Mouse (Mus musculus) lung, postnatal 0 days (tissue): Measurements from ENCODE around the gene Slc34a3. TPM values are rescaled to one million over a fixed set of nuclear protein-coding genes. Genes with fewer than 3 reads are reported as not detected.

Source experiments
- ATAC-seq: fragments of 200-750 bp; cut with Nextera tagmentation; 2 replicates; pipeline ENCODE4 v1.8.0; 2017; ENCODE audit warnings: moderate library complexity
- DNase-seq: peaks from one replicate; pipeline ENCODE4 v3.0.0-alpha.2; 2016; ENCODE audit warnings: low spot score
- H3K27ac ChIP-seq: fragments of 300-500 bp; sonication (generic); 2 replicates; pipeline ENCODE4 v1.5.1; 2014; ENCODE audit warnings: antibody characterized with exemption, mild to moderate bottlenecking, low read length, mixed read lengths
- H3K27me3 ChIP-seq: fragments of 300-500 bp; sonication (generic); replicated peaks from 2 replicates; pipeline ENCODE4 v1.6.1; 2014; ENCODE audit warnings: low read length, mixed read lengths; ENCODE audit not compliant: insufficient read depth
- H3K36me3 ChIP-seq: fragments of 300-500 bp; sonication (generic); 2 replicates; pipeline ENCODE4 v1.6.1; 2014; ENCODE audit warnings: low read length, mixed read lengths; ENCODE audit not compliant: insufficient read depth
- H3K4me1 ChIP-seq: fragments of 300-500 bp; sonication (generic); 2 replicates; pipeline ENCODE4 v1.6.1; 2014; ENCODE audit warnings: antibody characterized with exemption, low read depth, low read length, mixed read lengths; ENCODE audit not compliant: insufficient read depth
- H3K4me2 ChIP-seq: fragments of 300-500 bp; sonication (generic); replicated peaks from 2 replicates; pipeline ENCODE4 v1.6.1; 2014; ENCODE audit warnings: low read depth, mild to moderate bottlenecking, low read length, moderate library complexity, mixed read lengths
- H3K4me3 ChIP-seq: fragments of 300-500 bp; sonication (generic); 2 replicates; pipeline ENCODE4 v1.5.1; 2014; ENCODE audit warnings: low read depth, low read length
- H3K9ac ChIP-seq: fragments of 300-500 bp; sonication (generic); replicated peaks from 2 replicates; pipeline ENCODE4 v1.6.1; 2014; ENCODE audit warnings: low read depth, mild to moderate bottlenecking
- H3K9me3 ChIP-seq: fragments of 300-500 bp; sonication (generic); 2 replicates; pipeline ENCODE4 v1.6.1; 2016; ENCODE audit warnings: low read length, mixed read lengths
- CTCF ChIP-seq: IDR thresholded peaks from 2 replicates; pipeline ENCODE4 v1.5.1; 2016; ENCODE audit warnings: antibody characterized with exemption, mild to moderate bottlenecking
- EP300 ChIP-seq: IDR thresholded peaks from 2 replicates; pipeline ENCODE4 v1.6.1; 2016; ENCODE audit warnings: antibody characterized with exemption, mild to moderate bottlenecking, control low read depth
- WGBS: fragments of 180-500 bp; shearing (Covaris S2); extraction: QIAGEN DNeasy Blood & Tissue Kit; methylation state at CpG from one replicate; pipeline ENCODE4 v1.1.7; 2014; 5-methylcytosine and 5-hydroxymethylcytosine counted together
- polyA plus RNA-seq: library from polyadenylated mRNA; unstranded; fragments of >200 nt; fragmentation: Nextera tagmentation; extraction: Ambion mirVana; gene quantifications from 2 replicates; pipeline ENCODE4 v1.2.1, GENCODE M21; 2015

The Slc34a3 gene
- polyA plus RNA-seq, 1 experiment from 2014 or later = not detected

- Histone ChIP-seq H3K36me3 (peaks cover 8% of the 10 kb centered on the region; the same call in 1 of the 2 replicates), H3K9ac (no peak overlapping the region), H3K4me2 (peak overlapping the region; percentile 62; the same call in 1 of the 2 replicates), H3K27me3 (no peaks in the 10 kb centered on the region), H3K4me1 (peaks cover 18% of the 10 kb centered on the region), H3K4me3 (no peak overlapping the region), H3K9me3 (no peaks in the 10 kb centered on the region), H3K27ac (peak overlapping the region; percentile 15; the same call in 1 of the 2 replicates)
- no peak for ATAC-seq
- peak; percentile 37 for DNase-seq
- no peak for TF ChIP-seq CTCF
- TF ChIP-seq EP300 = no peak
- WGBS = 74% methylated on average over 17 of the region's 17 CpGs
These were observed 39.5 kb downstream of the Slc34a3 start for GRCm38 (mm10) chr2:25194486-25195171.

GRCm38 (mm10) chr2:25194006-25194405 lies 40.2 kb downstream of the Slc34a3 start:
- no peaks in the 10 kb centered on the region for H3K9me3 ChIP-seq
- H3K4me2 ChIP-seq = 0 out of 2 replicates have a peak overlapping the region, but pooled peaks have one; percentile 62
- ATAC-seq = no peak
- peaks cover 18% of the 10 kb centered on the region for H3K4me1 ChIP-seq
- no peak for DNase-seq
- no peak for TF ChIP-seq CTCF
- TF ChIP-seq EP300 = no peak
- peaks cover 4% of the 10 kb centered on the region; the same call in 1 of the 2 replicates for H3K36me3 ChIP-seq
- peak overlapping the region; percentile 54 for H3K27ac ChIP-seq
- WGBS = 69% methylated on average over 5 of the region's 5 CpGs
- H3K9ac ChIP-seq = no peak overlapping the region
- H3K4me3 ChIP-seq = no peak overlapping the region
- H3K27me3 ChIP-seq = no peaks in the 10 kb centered on the region

- Histone ChIP-seq H3K27ac (peak overlapping the region; percentile 54; the same call in 1 of the 2 replicates), H3K4me3 (no peak overlapping the region), H3K4me2 (0 out of 2 replicates have a peak overlapping the region, but pooled peaks have one; percentile 15), H3K9me3 (no peaks in the 10 kb centered on the region), H3K36me3 (no peaks in the 10 kb centered on the region), H3K9ac (no peak overlapping the region), H3K4me1 (peaks cover 18% of the 10 kb centered on the region), H3K27me3 (no peaks in the 10 kb centered on the region)
- peak; percentile 96 for DNase-seq
- TF ChIP-seq CTCF (peak; percentile 99), EP300 (peak; percentile 22; the same call in 1 of the 2 replicates)
- peak; percentile 79 for ATAC-seq
- WGBS = 0% methylated on average over 6 of the region's 6 CpGs
These were observed 40.8 kb downstream of the Slc34a3 start for GRCm38 (mm10) chr2:25193330-25193770.

- Histone ChIP-seq H3K9ac (no peak overlapping the region), H3K4me1 (no peaks in the 10 kb centered on the region), H3K4me2 (no peak overlapping the region), H3K36me3 (no peaks in the 10 kb centered on the region), H3K9me3 (no peaks in the 10 kb centered on the region), H3K27ac (no peak overlapping the region), H3K4me3 (no peak overlapping the region), H3K27me3 (0 out of 2 replicates have a peak, but pooled peaks cover 4% of the 10 kb centered on the region)
- ATAC-seq (no peak), DNase-seq (no peak)
- TF ChIP-seq EP300 = no peak
- TF ChIP-seq CTCF = no peak
- 85% methylated on average over 6 of the region's 6 CpGs for WGBS
These were observed 46.3 kb downstream of the Slc34a3 start for GRCm38 (mm10) chr2:25187841-25188240.

- Histone ChIP-seq H3K4me1 (no peaks in the 10 kb centered on the region), H3K9ac (no peak overlapping the region), H3K36me3 (no peaks in the 10 kb centered on the region), H3K4me2 (peak overlapping the region; percentile 90), H3K9me3 (no peaks in the 10 kb centered on the region), H3K4me3 (peak overlapping the region; percentile 31; the same call in 1 of the 2 replicates), H3K27me3 (0 out of 2 replicates have a peak, but pooled peaks cover 4% of the 10 kb centered on the region), H3K27ac (no peak overlapping the region)
- 40% methylated on average over 5 of the region's 5 CpGs for WGBS
- no peak for TF ChIP-seq EP300
- DNase-seq (no peak), ATAC-seq (no peak)
These were observed 47.6 kb downstream of the Slc34a3 start for GRCm38 (mm10) chr2:25186575-25186930.

- Histone ChIP-seq H3K4me3 (peak overlapping the region; percentile 31), H3K9me3 (no peaks in the 10 kb centered on the region), H3K4me2 (peak overlapping the region; percentile 90), H3K27me3 (0 out of 2 replicates have a peak, but pooled peaks cover 10% of the 10 kb centered on the region), H3K36me3 (no peaks in the 10 kb centered on the region), H3K9ac (peak overlapping the region; percentile 35), H3K27ac (peak overlapping the region; percentile 58), H3K4me1 (no peaks in the 10 kb centered on the region)
- DNase-seq = peak; percentile 74
- TF ChIP-seq CTCF (peak; percentile 67), EP300 (no peak)
- 1% methylated on average over 61 of the region's 64 CpGs for WGBS
- peak; percentile 61 for ATAC-seq
These were observed 48.3 kb downstream of the Slc34a3 start for GRCm38 (mm10) chr2:25185625-25186574.
